In the genomic region with DNA sequence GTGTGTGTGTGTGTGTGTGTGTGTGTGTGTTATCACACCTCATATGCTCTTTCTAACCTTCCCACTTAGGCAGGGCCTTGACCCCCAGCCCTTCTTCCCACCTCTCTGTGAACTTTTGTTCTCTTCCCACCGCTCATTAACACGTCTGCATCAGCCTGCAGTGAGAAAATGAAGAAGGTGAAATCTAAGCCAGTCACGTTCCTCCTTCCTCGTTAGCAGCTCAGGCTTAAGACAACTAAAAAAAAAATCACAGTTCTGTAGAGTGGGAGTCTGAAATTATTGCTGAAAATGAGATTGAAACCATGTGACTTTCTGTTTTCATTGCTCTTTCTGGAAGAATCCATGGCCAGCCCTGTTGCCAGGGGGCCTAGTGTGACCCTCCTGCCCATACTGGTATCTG, we compare ENCODE assay signal across 24 mouse cellular contexts.
DNase-seq lines count a peak whose midpoint lies in the region; ATAC-seq and TF ChIP-seq lines count a peak whose summit lies in the region.
"Had no signal": no experiment of that assay in that cellular context is flagged by ENCODE, and none has a peak within 500 bp of the region (broad histone marks: within the 10 kb centered on the region; RNA-seq: fewer than 3 reads in every experiment).

No protein-coding gene starts in this region.

- H3K9me3 ChIP-seq in forebrain, embryonic 13.5 days (replicated peaks), result no peaks in the 10 kb centered on the region
- H3K9me3 ChIP-seq in forebrain, embryonic 10.5 days, result no peaks in the 10 kb centered on the region
- H3K9me3 ChIP-seq in forebrain, embryonic 16.5 days (ENCODE audit: control insufficient read depth, low read length), result no peaks in the 10 kb centered on the region
- H3K9me3 ChIP-seq: hindbrain, embryonic 12.5 days; hindbrain, embryonic 15.5 days had no signal

- no peaks in the 10 kb centered on the region for H3K4me1 ChIP-seq in forebrain, embryonic 13.5 days
- peaks cover 5% of the 10 kb centered on the region; the same call in 1 of the 2 replicates for H3K4me1 ChIP-seq in forebrain, embryonic 10.5 days
- H3K4me1 ChIP-seq in forebrain, embryonic 16.5 days (replicated peaks; ENCODE audit: control insufficient read depth, insufficient read depth, low read length), result no peaks in the 10 kb centered on the region
- H3K4me1 ChIP-seq: hindbrain, embryonic 12.5 days; hindbrain, embryonic 15.5 days had no signal

- H3K9ac ChIP-seq in forebrain, embryonic 13.5 days, result no peak overlapping the region
- no peak overlapping the region for H3K9ac ChIP-seq in forebrain, embryonic 16.5 days (replicated peaks; ENCODE audit: low read depth, low read length)
- H3K9ac ChIP-seq: hindbrain, embryonic 12.5 days; hindbrain, embryonic 15.5 days had no signal

- WGBS in forebrain, embryonic 13.5 days, result 31% methylated on average over 4 of the region's 4 CpGs
- 59% methylated on average over 4 of the region's 4 CpGs for WGBS in forebrain, embryonic 10.5 days
- 18% methylated on average over 4 of the region's 4 CpGs for WGBS in forebrain, embryonic 16.5 days

- TF ChIP-seq CTCF in left cerebral cortex, adult 2 months (IDR thresholded peaks at IDR 0.05), result no peak

- DNase-seq in forebrain, embryonic 10.5 days (ENCODE audit: extremely low spot score, low spot score), result no peak
- DNase-seq in left cerebral cortex, adult 2 months (ENCODE audit: extremely low spot score in 1 of 2, low spot score in 2 of 2), result no peak
- no peak for DNase-seq in left cerebral cortex, adult 9 months (ENCODE audit: low spot score in 2 of 2)
- DNase-seq in layer of hippocampus, postnatal 10 days (ENCODE audit: low spot score in 2 of 2), result no peak
- no peak for DNase-seq in ovary, postnatal 14 days (ENCODE audit: low spot score)
- DNase-seq: adrenal gland, postnatal 10 days; adrenal gland, postnatal 36 days; B cell, adult 2 months; cerebellum, adult 11-12 months; cerebellum, adult 8-10 months; cerebellum, postnatal 10 days; cerebellum, postnatal 36 days; gastrocnemius, adult 2 months; gastrocnemius, postnatal 14 days; heart, adult 11 months had no signal

- H3K27ac ChIP-seq in forebrain, embryonic 13.5 days, result no peak overlapping the region
- no peak overlapping the region for H3K27ac ChIP-seq in forebrain, embryonic 10.5 days
- peak overlapping the region; percentile 77; the same call in 1 of the 2 replicates for H3K27ac ChIP-seq in left cerebral cortex, adult 2 months
- peak overlapping the region; percentile 30; the same call in 1 of the 2 replicates for H3K27ac ChIP-seq in forebrain, embryonic 16.5 days (ENCODE audit: low read length)
- H3K27ac ChIP-seq: gastrocnemius, adult 2 months; hindbrain, embryonic 12.5 days; hindbrain, embryonic 15.5 days had no signal

- H3K4me3 ChIP-seq in forebrain, embryonic 13.5 days, result no peak overlapping the region
- no peak overlapping the region for H3K4me3 ChIP-seq in forebrain, embryonic 10.5 days
- H3K4me3 ChIP-seq in left cerebral cortex, adult 2 months, result no peak overlapping the region
- no peak overlapping the region for H3K4me3 ChIP-seq in forebrain, embryonic 16.5 days (replicated peaks; ENCODE audit: low read length)
- H3K4me3 ChIP-seq: gastrocnemius, adult 2 months; hindbrain, embryonic 12.5 days; hindbrain, embryonic 15.5 days had no signal

- ATAC-seq in forebrain, embryonic 13.5 days, result 0 out of 2 replicates have a peak, but pooled peaks have one; percentile 36
- ATAC-seq in forebrain, embryonic 16.5 days, result no peak
- ATAC-seq: intestine, postnatal 0 days; Patski had no signal

- no peaks in the 10 kb centered on the region for H3K27me3 ChIP-seq in forebrain, embryonic 13.5 days
- no peaks in the 10 kb centered on the region for H3K27me3 ChIP-seq in forebrain, embryonic 10.5 days (ENCODE audit: poor library complexity, severe bottlenecking)
- H3K27me3 ChIP-seq in forebrain, embryonic 16.5 days (replicated peaks; ENCODE audit: control insufficient read depth, insufficient read depth, low read length), result no peaks in the 10 kb centered on the region
- H3K27me3 ChIP-seq: CH12.LX; hindbrain, embryonic 12.5 days; hindbrain, embryonic 15.5 days; Patski had no signal

- intact Hi-C loops in left cerebral cortex, adult 2 months (cut with DNase I), result no loop called here

- no peak overlapping the region for H3K4me2 ChIP-seq in forebrain, embryonic 13.5 days
- H3K4me2 ChIP-seq in forebrain, embryonic 16.5 days (ENCODE audit: low read length), result no peak overlapping the region
- H3K4me2 ChIP-seq: heart, embryonic 11.5 days; hindbrain, embryonic 12.5 days; hindbrain, embryonic 15.5 days had no signal

- H3K36me3 ChIP-seq in forebrain, embryonic 13.5 days (ENCODE audit: poor library complexity, severe bottlenecking), result no peaks in the 10 kb centered on the region
- H3K36me3 ChIP-seq in forebrain, embryonic 10.5 days (replicated peaks), result no peaks in the 10 kb centered on the region
- H3K36me3 ChIP-seq in forebrain, embryonic 16.5 days (ENCODE audit: control insufficient read depth, insufficient read depth), result no peaks in the 10 kb centered on the region
- H3K36me3 ChIP-seq: G1E; hindbrain, embryonic 12.5 days; hindbrain, embryonic 15.5 days had no signal

Comparison
In these comparisons a context has a peak if more than half of its experiments do, and no peak if none do; other contexts are left out.
1. H3K27ac ChIP-seq: peak in left cerebral cortex, adult 2 months (single experiment) and forebrain, embryonic 16.5 days (single experiment); none in forebrain, embryonic 13.5 days (single experiment) and forebrain, embryonic 10.5 days (single experiment).